11 mouse cellular contexts compared by ENCODE assay signal in genomic region chr13:42835441-42835840, GRCm38 (mm10).
A peak's percentile ranks its signal among the peaks of the same experiment; 100 is the strongest.
DNase-seq lines count a peak whose midpoint lies in the region; ATAC-seq and TF ChIP-seq lines count a peak whose summit lies in the region.
"Had no signal": no experiment of that assay in that cellular context is flagged by ENCODE, and none has a peak within 500 bp of the region (broad histone marks: within the 10 kb centered on the region; RNA-seq: fewer than 3 reads in every experiment).

No protein-coding gene starts in this region.

- no peak overlapping the region for H3K9ac ChIP-seq in hindbrain, embryonic 14.5 days
- no peak overlapping the region for H3K9ac ChIP-seq in hindbrain, embryonic 12.5 days
- H3K9ac ChIP-seq in midbrain, embryonic 13.5 days (replicated peaks), result no peak overlapping the region
- no peak overlapping the region for H3K9ac ChIP-seq in midbrain, postnatal 0 days (replicated peaks; ENCODE audit: low read length, poor library complexity, severe bottlenecking)
- H3K9ac ChIP-seq: hindbrain, embryonic 13.5 days had no signal

- no peak overlapping the region for H3K27ac ChIP-seq in cerebellum, adult 2 months (ENCODE audit: insufficient read depth, low read length)
- 0 out of 2 replicates have a peak overlapping the region, but pooled peaks have one; percentile 4 for H3K27ac ChIP-seq in hindbrain, embryonic 14.5 days
- no peak overlapping the region for H3K27ac ChIP-seq in hindbrain, embryonic 12.5 days
- no peak overlapping the region for H3K27ac ChIP-seq in midbrain, embryonic 13.5 days
- no peak overlapping the region for H3K27ac ChIP-seq in midbrain, embryonic 10.5 days (replicated peaks)
- no peak overlapping the region for H3K27ac ChIP-seq in midbrain, postnatal 0 days (ENCODE audit: low read depth, low read length)
- H3K27ac ChIP-seq: macrophage had no signal

- no peaks in the 10 kb centered on the region for H3K27me3 ChIP-seq in cerebellum, adult 2 months (ENCODE audit: control insufficient read depth, insufficient read depth, low read length)
- no peaks in the 10 kb centered on the region for H3K27me3 ChIP-seq in hindbrain, embryonic 14.5 days (ENCODE audit: control insufficient read depth, insufficient read depth, low read length)
- H3K27me3 ChIP-seq in hindbrain, embryonic 12.5 days, result no peaks in the 10 kb centered on the region
- no peaks in the 10 kb centered on the region for H3K27me3 ChIP-seq in midbrain, embryonic 13.5 days
- H3K27me3 ChIP-seq in midbrain, embryonic 10.5 days (ENCODE audit: low read depth, poor library complexity, severe bottlenecking), result no peaks in the 10 kb centered on the region
- no peaks in the 10 kb centered on the region for H3K27me3 ChIP-seq in midbrain, postnatal 0 days (ENCODE audit: insufficient read depth, low read length)
- H3K27me3 ChIP-seq: hindbrain, embryonic 13.5 days had no signal

- no peak overlapping the region for H3K4me2 ChIP-seq in hindbrain, embryonic 14.5 days (replicated peaks)
- no peak overlapping the region for H3K4me2 ChIP-seq in hindbrain, embryonic 12.5 days (replicated peaks)
- no peak overlapping the region for H3K4me2 ChIP-seq in midbrain, embryonic 13.5 days (replicated peaks)
- H3K4me2 ChIP-seq in midbrain, postnatal 0 days (ENCODE audit: low read depth, low read length, poor library complexity, severe bottlenecking), result no peak overlapping the region
- H3K4me2 ChIP-seq: hindbrain, embryonic 13.5 days had no signal

- H3K4me3 ChIP-seq in cerebellum, adult 2 months (replicated peaks; ENCODE audit: insufficient read depth, low read depth, low read length), result no peak overlapping the region
- H3K4me3 ChIP-seq in hindbrain, embryonic 14.5 days (replicated peaks; ENCODE audit: low read length), result no peak overlapping the region
- H3K4me3 ChIP-seq in hindbrain, embryonic 12.5 days, result no peak overlapping the region
- H3K4me3 ChIP-seq in midbrain, embryonic 13.5 days (replicated peaks), result no peak overlapping the region
- H3K4me3 ChIP-seq in midbrain, embryonic 10.5 days, result no peak overlapping the region
- H3K4me3 ChIP-seq in midbrain, postnatal 0 days (ENCODE audit: low read depth, low read length), result no peak overlapping the region
- H3K4me3 ChIP-seq: hindbrain, embryonic 13.5 days had no signal

- 48% methylated on average over 2 of the region's 2 CpGs for WGBS in cerebellum, adult 2 months
- WGBS in hindbrain, embryonic 14.5 days, result 50% methylated on average over 2 of the region's 2 CpGs
- 68% methylated on average over 2 of the region's 2 CpGs for WGBS in hindbrain, embryonic 12.5 days
- 55% methylated on average over 2 of the region's 2 CpGs for WGBS in midbrain, embryonic 13.5 days
- 54% methylated on average over 2 of the region's 2 CpGs for WGBS in midbrain, embryonic 10.5 days
- 53% methylated on average over 2 of the region's 2 CpGs for WGBS in midbrain, postnatal 0 days

- peak; percentile 46; the same call in 1 of the 2 replicates for TF ChIP-seq CTCF in cerebellum, adult 2 months (IDR thresholded peaks at IDR 0.05; ENCODE audit: borderline replicate concordance, insufficient read depth, low read depth, low read length)
- peak; percentile 77 for TF ChIP-seq CTCF in midbrain, postnatal 0 days (IDR thresholded peaks at IDR 0.05)

- no peak; the same call in 1 of the 2 replicates for ATAC-seq in hindbrain, embryonic 14.5 days (ENCODE audit: low FRiP score)
- ATAC-seq in hindbrain, embryonic 12.5 days (ENCODE audit: low FRiP score), result no peak
- peak; percentile 30; the same call in 1 of the 2 replicates for ATAC-seq in midbrain, embryonic 13.5 days
- no peak for ATAC-seq in midbrain, postnatal 0 days (ENCODE audit: low FRiP score)

- no peaks in the 10 kb centered on the region for H3K36me3 ChIP-seq in hindbrain, embryonic 14.5 days (replicated peaks; ENCODE audit: control insufficient read depth, insufficient read depth)
- no peaks in the 10 kb centered on the region for H3K36me3 ChIP-seq in hindbrain, embryonic 12.5 days
- no peaks in the 10 kb centered on the region for H3K36me3 ChIP-seq in midbrain, embryonic 13.5 days
- no peaks in the 10 kb centered on the region for H3K36me3 ChIP-seq in midbrain, embryonic 10.5 days
- no peaks in the 10 kb centered on the region for H3K36me3 ChIP-seq in midbrain, postnatal 0 days (ENCODE audit: insufficient read depth, low read length)
- H3K36me3 ChIP-seq: hindbrain, embryonic 13.5 days had no signal

- DNase-seq in cerebellum, adult 2 months, result peak in 1 of 2 experiments; percentile 41
- DNase-seq in cerebellum, postnatal 36 days, result no peak
- peak; percentile 77 for DNase-seq in hindbrain, embryonic 14.5 days (ENCODE audit: low spot score)
- no peak for DNase-seq in midbrain, embryonic 10.5 days (ENCODE audit: low spot score)
- DNase-seq in midbrain, postnatal 0 days (ENCODE audit: low spot score), result peak; percentile 83
- DNase-seq in right cerebral cortex, postnatal 14 days, result no peak
- DNase-seq: cerebellum, adult 8-10 months had no signal

- no peaks in the 10 kb centered on the region for H3K9me3 ChIP-seq in hindbrain, embryonic 14.5 days (ENCODE audit: control insufficient read depth, low read length)
- H3K9me3 ChIP-seq in hindbrain, embryonic 12.5 days (replicated peaks), result no peaks in the 10 kb centered on the region
- no peaks in the 10 kb centered on the region for H3K9me3 ChIP-seq in midbrain, embryonic 13.5 days
- H3K9me3 ChIP-seq in midbrain, embryonic 10.5 days (replicated peaks), result no peaks in the 10 kb centered on the region
- no peaks in the 10 kb centered on the region for H3K9me3 ChIP-seq in midbrain, postnatal 0 days (ENCODE audit: low read length)
- H3K9me3 ChIP-seq: hindbrain, embryonic 13.5 days had no signal

- TF ChIP-seq POLR2A in cerebellum, adult 2 months (IDR thresholded peaks at IDR 0.05; ENCODE audit: borderline replicate concordance, insufficient read depth, low read length), result no peak

- H3K4me1 ChIP-seq in cerebellum, adult 2 months (ENCODE audit: control insufficient read depth, insufficient read depth, low read length), result no peaks in the 10 kb centered on the region
- 0 out of 2 replicates have a peak, but pooled peaks cover 4% of the 10 kb centered on the region for H3K4me1 ChIP-seq in hindbrain, embryonic 14.5 days (replicated peaks; ENCODE audit: control insufficient read depth, insufficient read depth, low read length)
- 0 out of 2 replicates have a peak, but pooled peaks cover 4% of the 10 kb centered on the region for H3K4me1 ChIP-seq in hindbrain, embryonic 12.5 days
- H3K4me1 ChIP-seq in midbrain, embryonic 13.5 days (replicated peaks), result 0 out of 2 replicates have a peak, but pooled peaks cover 3% of the 10 kb centered on the region
- H3K4me1 ChIP-seq in midbrain, embryonic 10.5 days, result 0 out of 2 replicates have a peak, but pooled peaks cover 3% of the 10 kb centered on the region
- no peaks in the 10 kb centered on the region for H3K4me1 ChIP-seq in midbrain, postnatal 0 days (ENCODE audit: insufficient read depth, low read length)

Comparison
In these comparisons a context has a peak if more than half of its experiments do, and no peak if none do; other contexts are left out.
1. DNase-seq: peak in hindbrain, embryonic 14.5 days (single experiment) and midbrain, postnatal 0 days (single experiment); none in cerebellum, postnatal 36 days (0 of 2), midbrain, embryonic 10.5 days (single experiment) and right cerebral cortex, postnatal 14 days (single experiment).